Mouse (Mus musculus): ENCODE measurements around the gene Iqce. TPM values are rescaled to one million over a fixed set of nuclear protein-coding genes. Genes with fewer than 3 reads are reported as not detected.
A peak's percentile ranks its signal among the peaks of the same experiment; 100 is the strongest.

Gene Iqce
- total and polyA plus RNA-seq, 3 experiments: 2.2 to 11.2 (median 5.3) TPM

GRCm38 (mm10) chr5:140633432-140633831, 68.7 kb downstream of the Iqce start:
- in situ Hi-C loops (cut with MboI; ENCODE audit: low pct_ligation_motif_present, low pct_unique_long_range_greater_than_20kb, low sequenced_read_pairs): loop anchor here (5.0 kb wide), 1 partner anchor 44 kb away; no protein-coding TSS in a partner anchor

DNA sequence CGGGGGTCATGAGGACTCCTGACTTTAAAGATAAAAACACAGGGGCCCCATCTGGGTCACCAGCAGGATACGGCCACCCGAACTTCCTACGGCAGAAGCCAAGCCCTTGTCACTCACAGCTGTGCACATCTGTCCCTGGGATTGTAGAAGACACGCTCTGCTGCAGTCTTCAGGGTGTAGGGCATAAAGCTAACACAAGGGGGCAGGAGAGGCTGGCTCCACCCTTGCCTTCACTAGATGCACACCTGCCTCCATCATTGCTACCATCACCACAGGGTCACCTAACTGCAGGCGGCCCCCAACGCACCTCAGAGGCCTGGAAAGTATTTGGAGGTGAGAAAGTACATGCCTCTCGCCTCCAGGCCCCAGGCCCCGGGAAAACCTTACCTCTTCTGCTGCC, 73.2 kb downstream of the Iqce start:
- DNase-seq (ENCODE audit: extremely low read depth): no peak
- H3K36me3 ChIP-seq (replicated peaks in 1 of 2; ENCODE audit: control insufficient read depth in 1 of 2, insufficient read depth in 1 of 2, low read length in 1 of 2): peaks cover 0 to 18% of the 10 kb centered on the region in 2 experiments

More at GRCm38 (mm10) chr5:140633432-140633831, 68.7 kb downstream of the Iqce start:
- dilution Hi-C loops (cut with MboI; ENCODE audit: extremely low pct_ligation_motif_present, extremely low pct_unique_long_range_greater_than_20kb, low sequenced_read_pairs): no loop called here
- DNase-seq (ENCODE audit: extremely low read depth): no peak
- H3K9ac ChIP-seq (ENCODE audit: insufficient read depth, low read depth): no peak overlapping the region
- H3K9me3 ChIP-seq (replicated peaks; ENCODE audit: low read length): no peaks in the 10 kb centered on the region
- peaks cover 0 to 15% of the 10 kb centered on the region in 2 experiments for H3K36me3 ChIP-seq (replicated peaks in 1 of 2; ENCODE audit: control insufficient read depth in 1 of 2, insufficient read depth in 1 of 2, low read length in 1 of 2)
- no peak overlapping the region for H3K4me2 ChIP-seq (ENCODE audit: insufficient read depth, low read depth, poor library complexity, severe bottlenecking)
- TF ChIP-seq CHD2 (IDR thresholded peaks at IDR 0.05; ENCODE audit: low read length) (no peak), MAFK (IDR thresholded peaks at IDR 0.05; ENCODE audit: insufficient replicate concordance, low read length) (no peak), MAX (IDR thresholded peaks at IDR 0.05; ENCODE audit: low read length) (no peak), CHD1 (IDR thresholded peaks at IDR 0.05; ENCODE audit: low read depth, low read length) (no peak), NELFE (IDR thresholded peaks at IDR 0.05; ENCODE audit: low read depth, low read length) (no peak), CTCF (conservative IDR thresholded peaks at IDR 0.05 in 1 of 2, IDR thresholded peaks at IDR 0.05 in 1 of 2; ENCODE audit: low read depth in 2 of 2, low read length in 2 of 2) (no peak)
- no peak overlapping the region for H3K27ac ChIP-seq (ENCODE audit: insufficient read depth, low read depth)
- H3K4me3 ChIP-seq (replicated peaks in 1 of 3; ENCODE audit: low read depth in 2 of 3, low read length in 2 of 3, poor library complexity in 1 of 3): no peak overlapping the region
- H3K79me2 ChIP-seq (replicated peaks; ENCODE audit: control insufficient read depth, extremely low read depth, insufficient read depth, poor library complexity, severe bottlenecking): no peaks in the 10 kb centered on the region
- no peaks in the 10 kb centered on the region for H3K27me3 ChIP-seq (replicated peaks)
- peaks cover 2 to 19% of the 10 kb centered on the region in 2 experiments; a peak in 3 of 4 replicates for H3K4me1 ChIP-seq (ENCODE audit: control insufficient read depth in 1 of 2, insufficient read depth in 2 of 2)

DNA sequence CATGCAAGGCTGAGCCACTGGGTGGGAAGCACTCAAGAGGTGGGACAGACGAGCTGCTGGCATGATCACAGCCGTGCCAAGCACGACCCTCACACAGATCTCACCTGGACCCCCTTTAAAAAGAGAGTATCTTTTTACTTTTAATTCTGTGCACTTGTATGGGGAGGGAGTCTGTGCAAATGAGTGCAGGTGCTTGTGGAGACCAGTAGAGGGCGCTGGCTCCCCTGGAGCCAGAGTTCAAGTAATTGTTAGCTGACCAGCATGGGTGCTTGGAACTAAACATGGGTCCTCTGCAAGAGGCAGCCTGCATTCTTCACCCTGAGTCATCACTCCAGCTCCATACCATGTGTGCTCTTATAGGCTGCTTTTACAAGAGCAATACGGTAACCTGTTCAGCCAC, 74.6 kb downstream of the Iqce start:
- Histone ChIP-seq H3K9ac (ENCODE audit: insufficient read depth, low read depth) (no peak overlapping the region), H3K4me2 (ENCODE audit: insufficient read depth, low read depth, poor library complexity, severe bottlenecking) (no peak overlapping the region), H3K4me3 (replicated peaks in 1 of 3; ENCODE audit: low read depth in 2 of 3, low read length in 2 of 3, poor library complexity in 1 of 3) (no peak overlapping the region), H3K4me1 (ENCODE audit: control insufficient read depth in 1 of 2, insufficient read depth in 2 of 2) (peaks cover 0 to 6% of the 10 kb centered on the region in 2 experiments; a peak in 2 of 4 replicates), H3K9me3 (replicated peaks; ENCODE audit: low read length) (peaks cover 4% of the 10 kb centered on the region), H3K36me3 (replicated peaks in 1 of 2; ENCODE audit: control insufficient read depth in 1 of 2, insufficient read depth in 1 of 2, low read length in 1 of 2) (peaks cover 0 to 19% of the 10 kb centered on the region in 2 experiments), H3K79me2 (replicated peaks; ENCODE audit: control insufficient read depth, extremely low read depth, insufficient read depth, poor library complexity, severe bottlenecking) (no peaks in the 10 kb centered on the region), H3K27ac (ENCODE audit: insufficient read depth, low read depth) (no peak overlapping the region), H3K27me3 (replicated peaks) (no peaks in the 10 kb centered on the region)
- DNase-seq (ENCODE audit: extremely low read depth): no peak
- TF ChIP-seq KAT2A (IDR thresholded peaks at IDR 0.05; ENCODE audit: insufficient replicate concordance, low read length): no peak
- TF ChIP-seq POLR2A (IDR thresholded peaks at IDR 0.05; ENCODE audit: low read depth, low read length): no peak
- TF ChIP-seq RAD21 (IDR thresholded peaks at IDR 0.05; ENCODE audit: low read depth, low read length): no peak
- TF ChIP-seq MAX (IDR thresholded peaks at IDR 0.05; ENCODE audit: low read length): no peak
- no peak for TF ChIP-seq UBTF (IDR thresholded peaks at IDR 0.05; ENCODE audit: low read depth, low read length)
- peak in 1 of 2 experiments; percentile 12; a peak in 1 of 4 replicates for TF ChIP-seq CTCF (conservative IDR thresholded peaks at IDR 0.05 in 1 of 2, IDR thresholded peaks at IDR 0.05 in 1 of 2; ENCODE audit: low read depth in 2 of 2, low read length in 2 of 2)
- TF ChIP-seq GABPA (IDR thresholded peaks at IDR 0.05; ENCODE audit: insufficient replicate concordance, low read depth, low read length): no peak
- TF ChIP-seq PAX5 (IDR thresholded peaks at IDR 0.05; ENCODE audit: low read length): no peak
- in situ Hi-C loops (cut with MboI; ENCODE audit: low pct_ligation_motif_present, low pct_unique_long_range_greater_than_20kb, low sequenced_read_pairs): no loop called here
- dilution Hi-C loops (cut with MboI; ENCODE audit: extremely low pct_ligation_motif_present, extremely low pct_unique_long_range_greater_than_20kb, low sequenced_read_pairs): no loop called here

More for the DNA sequence above, 73.2 kb downstream of the Iqce start:
- dilution Hi-C loops (cut with MboI; ENCODE audit: extremely low pct_ligation_motif_present, extremely low pct_unique_long_range_greater_than_20kb, low sequenced_read_pairs) (no loop called here), in situ Hi-C loops (cut with MboI; ENCODE audit: low pct_ligation_motif_present, low pct_unique_long_range_greater_than_20kb, low sequenced_read_pairs) (no loop called here)
- no peak overlapping the region for H3K27ac ChIP-seq (ENCODE audit: insufficient read depth, low read depth)
- H3K4me2 ChIP-seq (ENCODE audit: insufficient read depth, low read depth, poor library complexity, severe bottlenecking): no peak overlapping the region
- H3K27me3 ChIP-seq (replicated peaks): no peaks in the 10 kb centered on the region
- peaks cover 4% of the 10 kb centered on the region for H3K9me3 ChIP-seq (replicated peaks; ENCODE audit: low read length)
- no peak overlapping the region for H3K4me3 ChIP-seq (replicated peaks in 1 of 3; ENCODE audit: low read depth in 2 of 3, low read length in 2 of 3, poor library complexity in 1 of 3)
- H3K79me2 ChIP-seq (replicated peaks; ENCODE audit: control insufficient read depth, extremely low read depth, insufficient read depth, poor library complexity, severe bottlenecking): no peaks in the 10 kb centered on the region
- TF ChIP-seq ETS1 (conservative IDR thresholded peaks at IDR 0.05; ENCODE audit: low read depth, low read length): no peak
- peak; percentile 59 for TF ChIP-seq SMC3 (IDR thresholded peaks at IDR 0.05; ENCODE audit: low read depth, low read length)
- no peak for TF ChIP-seq USF1 (IDR thresholded peaks at IDR 0.05; ENCODE audit: low read depth, low read length)
- peak; percentile 65 for TF ChIP-seq RAD21 (IDR thresholded peaks at IDR 0.05; ENCODE audit: low read depth, low read length)
- TF ChIP-seq CTCF (conservative IDR thresholded peaks at IDR 0.05 in 1 of 2, IDR thresholded peaks at IDR 0.05 in 1 of 2; ENCODE audit: low read depth in 2 of 2, low read length in 2 of 2): peak; percentile 10 to 74; a peak in 2 of 4 replicates
- H3K4me1 ChIP-seq (ENCODE audit: control insufficient read depth in 1 of 2, insufficient read depth in 2 of 2): peaks cover 0 to 13% of the 10 kb centered on the region in 2 experiments; a peak in 2 of 4 replicates
- H3K9ac ChIP-seq (ENCODE audit: insufficient read depth, low read depth): no peak overlapping the region
